Mouse (Mus musculus): ENCODE measurements around the gene Pogk. TPM values are rescaled to one million over a fixed set of nuclear protein-coding genes. Genes with fewer than 3 reads are reported as not detected.

Pogk gene
- total and polyA plus RNA-seq, 3 experiments = 0.22 TPM; not detected in 2

GRCm38 (mm10) chr1:166411541-166411940 is 1.9 kb upstream of the Pogk start:
- Histone ChIP-seq H3K36me3 (replicated peaks) (no peaks in the 10 kb centered on the region), H3K4me3 (ENCODE audit: low read depth, low read length) (no peak overlapping the region), H3K4me1 (ENCODE audit: insufficient read depth, low read depth, low read length) (no peaks in the 10 kb centered on the region), H3K27me3 (ENCODE audit: insufficient read depth, low read length) (no peaks in the 10 kb centered on the region), H3K9me3 (replicated peaks) (peaks cover 21% of the 10 kb centered on the region)
- DNase-seq (ENCODE audit: low spot score) = no peak
- ATAC-seq (ENCODE audit: extremely low read depth, insufficient number of reproducible peaks, low FRiP score, poor library complexity, severe bottlenecking) = no peak
- TF ChIP-seq POLR2AphosphoS5 (IDR thresholded peaks at IDR 0.05; ENCODE audit: insufficient replicate concordance, low read depth, low read length) (no peak), CTCF (IDR thresholded peaks at IDR 0.05; ENCODE audit: low read depth, low read length) (no peak), GATA1 (IDR thresholded peaks at IDR 0.05; ENCODE audit: borderline replicate concordance, low read length) (no peak), TAL1 (conservative IDR thresholded peaks at IDR 0.05; ENCODE audit: low read depth, low read length) (no peak), GATA2 (IDR thresholded peaks at IDR 0.05; ENCODE audit: borderline replicate concordance, low read depth, low read length) (no peak)

- Histone ChIP-seq H3K4me1 (ENCODE audit: insufficient read depth, low read depth, low read length) (no peaks in the 10 kb centered on the region), H3K36me3 (replicated peaks) (no peaks in the 10 kb centered on the region), H3K4me3 (ENCODE audit: low read depth, low read length) (no peak overlapping the region; the same call in 1 of the 2 replicates), H3K9me3 (replicated peaks) (peaks cover 21% of the 10 kb centered on the region), H3K27me3 (ENCODE audit: insufficient read depth, low read length) (no peaks in the 10 kb centered on the region)
- ATAC-seq (ENCODE audit: extremely low read depth, insufficient number of reproducible peaks, low FRiP score, poor library complexity, severe bottlenecking) = no peak
- DNase-seq (ENCODE audit: low spot score) = no peak
- TF ChIP-seq TAL1 (conservative IDR thresholded peaks at IDR 0.05; ENCODE audit: low read depth, low read length) = no peak
- no peak for TF ChIP-seq POLR2AphosphoS5 (IDR thresholded peaks at IDR 0.05; ENCODE audit: insufficient replicate concordance, low read depth, low read length)
- no peak for TF ChIP-seq GATA1 (IDR thresholded peaks at IDR 0.05; ENCODE audit: borderline replicate concordance, low read length)
- no peak for TF ChIP-seq GATA2 (IDR thresholded peaks at IDR 0.05; ENCODE audit: borderline replicate concordance, low read depth, low read length)
- TF ChIP-seq CTCF (IDR thresholded peaks at IDR 0.05; ENCODE audit: low read depth, low read length) = no peak
Measured at GRCm38 (mm10) chr1:166409177-166409700, 424 bp downstream of the Pogk start.

GRCm38 (mm10) chr1:166403846-166404245 is 5.8 kb downstream of the Pogk start:
- ATAC-seq (ENCODE audit: extremely low read depth, insufficient number of reproducible peaks, low FRiP score, poor library complexity, severe bottlenecking) (no peak), DNase-seq (ENCODE audit: low spot score) (no peak)
- H3K36me3 ChIP-seq (replicated peaks) = no peaks in the 10 kb centered on the region

DNA sequence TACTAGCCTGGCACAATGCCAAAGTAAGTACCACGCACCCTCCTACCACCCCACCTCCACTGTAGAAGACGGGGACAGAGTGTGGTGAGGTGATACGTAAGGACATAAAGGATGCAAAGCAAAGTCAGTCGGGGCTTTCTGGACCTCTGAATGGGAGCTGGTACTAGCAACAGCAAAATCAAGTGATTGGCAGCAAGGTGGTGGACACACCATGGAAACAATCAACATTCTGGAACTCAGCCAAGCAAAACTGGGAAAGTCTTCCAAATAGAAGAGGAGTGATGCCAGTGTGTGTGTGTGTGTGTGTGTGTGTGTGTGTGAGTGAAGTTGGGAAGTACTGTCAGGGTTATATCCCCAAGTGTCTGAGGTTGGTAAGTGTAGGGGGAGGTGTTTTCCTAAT is 7.7 kb downstream of the Pogk start:
- no peak; the same call in 1 of the 2 replicates for ATAC-seq (ENCODE audit: extremely low read depth, insufficient number of reproducible peaks, low FRiP score, poor library complexity, severe bottlenecking)
- no peak for DNase-seq (ENCODE audit: low spot score)
- H3K36me3 ChIP-seq (replicated peaks) = no peaks in the 10 kb centered on the region
- H3K27me3 ChIP-seq (ENCODE audit: insufficient read depth, low read length) = peaks cover 2% of the 10 kb centered on the region; the same call in 1 of the 2 replicates
- no peaks in the 10 kb centered on the region for H3K9me3 ChIP-seq (replicated peaks)
- H3K4me1 ChIP-seq (ENCODE audit: insufficient read depth, low read depth, low read length) = no peaks in the 10 kb centered on the region
- H3K4me3 ChIP-seq (ENCODE audit: low read depth, low read length) = no peak overlapping the region
- TF ChIP-seq GATA1 (IDR thresholded peaks at IDR 0.05; ENCODE audit: borderline replicate concordance, low read length) (no peak), CTCF (IDR thresholded peaks at IDR 0.05; ENCODE audit: low read depth, low read length) (no peak), POLR2AphosphoS5 (IDR thresholded peaks at IDR 0.05; ENCODE audit: insufficient replicate concordance, low read depth, low read length) (no peak), GATA2 (IDR thresholded peaks at IDR 0.05; ENCODE audit: borderline replicate concordance, low read depth, low read length) (no peak), TAL1 (conservative IDR thresholded peaks at IDR 0.05; ENCODE audit: low read depth, low read length) (no peak)

More at GRCm38 (mm10) chr1:166403846-166404245, 5.8 kb downstream of the Pogk start:
- H3K9me3 ChIP-seq (replicated peaks) = no peaks in the 10 kb centered on the region
- peaks cover 2% of the 10 kb centered on the region; the same call in 1 of the 2 replicates for H3K27me3 ChIP-seq (ENCODE audit: insufficient read depth, low read length)
- no peak for TF ChIP-seq TAL1 (conservative IDR thresholded peaks at IDR 0.05; ENCODE audit: low read depth, low read length)
- TF ChIP-seq CTCF (IDR thresholded peaks at IDR 0.05; ENCODE audit: low read depth, low read length) = no peak
- no peak for TF ChIP-seq GATA2 (IDR thresholded peaks at IDR 0.05; ENCODE audit: borderline replicate concordance, low read depth, low read length)
- no peak for TF ChIP-seq GATA1 (IDR thresholded peaks at IDR 0.05; ENCODE audit: borderline replicate concordance, low read length)
- no peak for TF ChIP-seq POLR2AphosphoS5 (IDR thresholded peaks at IDR 0.05; ENCODE audit: insufficient replicate concordance, low read depth, low read length)
- no peak overlapping the region for H3K4me3 ChIP-seq (ENCODE audit: low read depth, low read length)
- H3K4me1 ChIP-seq (ENCODE audit: insufficient read depth, low read depth, low read length) = no peaks in the 10 kb centered on the region

DNA sequence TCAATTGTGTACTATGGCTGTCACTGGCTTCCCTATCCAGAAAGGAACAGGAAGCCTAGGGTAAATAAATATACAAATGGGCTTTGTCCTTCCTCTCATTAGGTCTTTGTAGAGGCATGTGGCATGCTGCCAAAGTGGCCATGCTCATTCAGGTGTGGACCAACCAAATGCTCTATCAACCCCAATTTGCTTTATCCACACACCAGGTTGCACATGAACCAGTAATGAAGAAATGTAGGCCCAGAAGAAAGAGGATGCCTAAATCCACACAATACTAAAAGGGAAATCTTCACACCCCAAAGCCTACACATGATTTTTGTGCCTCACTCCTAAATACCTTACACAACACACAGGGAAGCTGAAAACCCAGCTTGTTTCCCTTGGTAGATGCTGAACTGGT is 8.2 kb downstream of the Pogk start:
- Histone ChIP-seq H3K36me3 (replicated peaks) (peaks cover under 1% of the 10 kb centered on the region), H3K4me3 (ENCODE audit: low read depth, low read length) (no peak overlapping the region), H3K9me3 (replicated peaks) (no peaks in the 10 kb centered on the region), H3K27me3 (ENCODE audit: insufficient read depth, low read length) (peaks cover 2% of the 10 kb centered on the region; the same call in 1 of the 2 replicates), H3K4me1 (ENCODE audit: insufficient read depth, low read depth, low read length) (no peaks in the 10 kb centered on the region)
- no peak for DNase-seq (ENCODE audit: low spot score)
- ATAC-seq (ENCODE audit: extremely low read depth, insufficient number of reproducible peaks, low FRiP score, poor library complexity, severe bottlenecking) = no peak
- TF ChIP-seq POLR2AphosphoS5 (IDR thresholded peaks at IDR 0.05; ENCODE audit: insufficient replicate concordance, low read depth, low read length) = no peak
- TF ChIP-seq TAL1 (conservative IDR thresholded peaks at IDR 0.05; ENCODE audit: low read depth, low read length) = no peak
- TF ChIP-seq GATA1 (IDR thresholded peaks at IDR 0.05; ENCODE audit: borderline replicate concordance, low read length) = no peak
- no peak for TF ChIP-seq GATA2 (IDR thresholded peaks at IDR 0.05; ENCODE audit: borderline replicate concordance, low read depth, low read length)
- TF ChIP-seq CTCF (IDR thresholded peaks at IDR 0.05; ENCODE audit: low read depth, low read length) = no peak

- ATAC-seq (ENCODE audit: extremely low read depth, insufficient number of reproducible peaks, low FRiP score, poor library complexity, severe bottlenecking) = no peak
- no peaks in the 10 kb centered on the region for H3K9me3 ChIP-seq (replicated peaks)
- DNase-seq (ENCODE audit: low spot score) = no peak
- H3K36me3 ChIP-seq (replicated peaks) = peaks cover 36% of the 10 kb centered on the region
- H3K4me3 ChIP-seq (ENCODE audit: low read depth, low read length) = no peak overlapping the region
- H3K4me1 ChIP-seq (ENCODE audit: insufficient read depth, low read depth, low read length) = no peaks in the 10 kb centered on the region
- TF ChIP-seq TAL1 (conservative IDR thresholded peaks at IDR 0.05; ENCODE audit: low read depth, low read length) (no peak), CTCF (IDR thresholded peaks at IDR 0.05; ENCODE audit: low read depth, low read length) (no peak), POLR2AphosphoS5 (IDR thresholded peaks at IDR 0.05; ENCODE audit: insufficient replicate concordance, low read depth, low read length) (no peak), GATA1 (IDR thresholded peaks at IDR 0.05; ENCODE audit: borderline replicate concordance, low read length) (no peak), GATA2 (IDR thresholded peaks at IDR 0.05; ENCODE audit: borderline replicate concordance, low read depth, low read length) (no peak)
- H3K27me3 ChIP-seq (ENCODE audit: insufficient read depth, low read length) = peaks cover 2% of the 10 kb centered on the region; the same call in 1 of the 2 replicates
Measured at GRCm38 (mm10) chr1:166396381-166396780, 13.3 kb downstream of the Pogk start.

Measured in G1E (cell line).